Mouse (Mus musculus) right cerebral cortex, postnatal 25 days (tissue): ENCODE measurements around the gene Tut7.
"Not testable (repeated sequence)": the region's sequence is repeated elsewhere in the genome, so short reads cannot be mapped to it uniquely, and the experiment has no call there.

Source experiments
- DNase-seq: peaks from one replicate; pipeline ENCODE4 v3.0.0; 2022

Tut7 gene

GRCm38 (mm10) chr13:59762791-59763190, 60.2 kb downstream of the Tut7 start:
- no peak for DNase-seq

DNA sequence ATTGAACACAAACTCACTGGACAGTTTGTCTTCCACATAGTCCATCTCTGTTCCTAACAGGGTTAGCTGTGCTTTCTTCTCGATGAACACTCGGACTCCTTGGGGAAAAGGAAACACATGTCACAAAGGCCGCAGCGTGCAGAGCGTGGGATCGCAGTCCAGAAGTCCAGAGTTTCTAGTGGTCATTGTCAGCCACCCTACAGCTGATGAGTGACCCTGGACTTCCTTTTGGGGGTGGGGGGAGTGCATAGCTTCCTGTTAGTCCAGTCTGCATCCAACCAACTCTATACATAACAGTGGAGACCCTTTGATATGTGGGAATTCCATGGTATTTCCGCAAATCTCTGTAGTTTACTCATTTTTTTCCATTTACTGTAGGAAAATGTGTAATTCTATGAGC, 66.0 kb downstream of the Tut7 start:
- DNase-seq = no peak

DNA sequence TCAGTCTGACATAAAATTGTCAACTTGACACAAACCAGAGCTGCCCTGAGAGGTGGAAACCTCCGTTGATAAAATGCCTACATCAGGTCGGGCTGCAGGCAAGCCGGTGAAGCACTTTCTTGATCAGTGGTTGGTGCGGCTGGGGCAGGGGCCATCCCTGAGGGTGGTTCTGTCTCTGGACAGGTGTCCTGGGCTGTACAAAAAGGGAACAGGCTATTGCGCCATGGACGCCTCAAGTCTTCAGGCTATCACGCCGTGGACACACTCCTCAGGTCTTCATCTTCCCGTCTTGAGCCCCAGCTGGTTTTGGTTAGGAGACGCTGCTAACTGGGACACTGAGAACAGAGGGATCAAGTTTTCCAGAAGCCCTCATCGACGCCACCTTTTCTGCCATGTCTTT, 72.6 kb downstream of the Tut7 start:
- no peak for DNase-seq

GRCm38 (mm10) chr13:59746711-59747110, 76.2 kb downstream of the Tut7 start, which contains the start of gene 1700014D04Rik:
TSS of gene 1700014D04Rik (minus strand) at chr13:59746752.
- peak; percentile 71 for DNase-seq

- no peak for DNase-seq
Measured at GRCm38 (mm10) chr13:59746164-59746563, 76.8 kb downstream of the Tut7 start.

DNA sequence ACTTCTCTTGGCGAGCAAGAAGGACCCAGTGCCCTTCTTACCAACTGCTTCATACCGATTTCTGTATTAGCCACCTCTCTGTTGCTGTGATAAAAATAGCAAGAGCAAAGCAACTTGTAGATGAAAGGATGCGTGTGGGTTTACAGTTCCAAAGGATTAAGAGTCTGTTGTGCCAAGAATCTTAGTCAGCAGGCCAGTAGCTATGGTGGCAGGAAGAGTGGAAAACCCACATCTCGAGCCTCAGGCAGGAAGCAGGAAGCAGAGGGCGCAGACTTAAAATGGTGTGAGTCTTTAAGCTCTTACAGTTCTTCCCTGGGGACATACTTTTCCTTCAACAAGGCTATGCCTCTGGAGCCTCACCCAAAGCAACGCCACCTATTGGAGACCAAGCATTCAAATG, 77.5 kb downstream of the Tut7 start:
- DNase-seq = no peak

GRCm38 (mm10) chr13:59741697-59742096, 81.2 kb downstream of the Tut7 start:
- DNase-seq = no peak

- DNase-seq = no peak
Measured at GRCm38 (mm10) chr13:59741096-59741495, 81.9 kb downstream of the Tut7 start.

DNA sequence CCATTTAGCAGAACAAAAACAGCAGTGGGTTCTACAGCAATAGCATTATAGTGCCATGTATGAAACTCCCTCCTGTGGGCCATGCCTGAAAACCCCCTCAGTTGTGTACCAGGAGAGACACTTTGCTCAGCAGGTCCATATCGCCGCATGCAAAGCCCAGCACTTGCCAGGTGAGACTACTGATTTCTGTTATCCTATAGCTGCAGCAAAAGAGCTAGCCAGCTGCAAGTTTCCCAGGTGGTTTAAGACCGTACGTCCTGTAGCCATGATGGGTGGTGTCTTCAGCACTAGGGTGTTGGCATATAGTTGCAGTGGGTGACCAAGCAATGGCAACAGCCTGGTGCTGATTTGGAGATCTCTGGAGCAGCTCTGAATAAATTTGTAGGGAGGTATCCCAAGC, 83.5 kb downstream of the Tut7 start:
- DNase-seq = no peak

DNA sequence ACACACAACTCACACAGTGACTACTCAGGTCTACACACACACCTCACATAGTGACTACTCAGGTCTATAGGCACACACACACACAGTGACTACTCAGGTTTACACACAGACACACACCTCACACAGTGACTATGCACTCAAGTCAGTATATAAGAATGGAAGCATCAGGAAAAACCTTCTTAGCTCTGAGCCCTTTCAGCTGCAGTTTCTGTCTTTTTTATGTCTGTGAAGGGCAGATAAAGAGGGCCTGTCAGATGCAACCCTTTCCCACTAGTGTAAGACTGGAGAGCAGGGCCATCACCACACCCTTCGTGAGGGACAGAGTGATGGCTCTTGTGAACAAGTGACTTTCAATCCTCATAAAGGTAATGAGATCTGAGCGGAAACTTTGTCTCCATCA, 84.5 kb downstream of the Tut7 start:
- no peak for DNase-seq

GRCm38 (mm10) chr13:59735190-59735589, 87.8 kb downstream of the Tut7 start:
- DNase-seq = no peak

DNA sequence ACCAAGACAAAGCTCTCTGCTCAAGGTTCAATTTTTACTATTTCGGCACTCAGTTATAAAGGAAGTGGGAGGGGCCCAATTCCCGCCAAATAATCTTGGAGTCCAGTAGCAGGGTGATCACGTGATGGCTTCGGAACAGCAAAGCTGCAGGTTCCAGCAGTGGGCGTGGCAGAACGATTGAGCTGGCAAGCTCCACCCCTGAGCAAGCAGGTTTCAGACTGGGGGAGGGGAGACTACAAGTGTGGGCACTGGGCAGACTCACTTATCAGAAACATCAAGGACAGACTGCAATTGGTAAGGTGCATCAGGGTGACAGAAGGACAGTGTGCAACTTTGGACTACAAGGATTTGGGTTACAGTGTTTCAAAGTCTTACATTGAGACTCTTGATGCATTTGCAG, 88.6 kb downstream of the Tut7 start:
- not testable (repeated sequence) for DNase-seq

- DNase-seq = no peak
Measured at GRCm38 (mm10) chr13:59733936-59734335, 89.0 kb downstream of the Tut7 start.

- DNase-seq = no peak
Measured at GRCm38 (mm10) chr13:59731652-59732051, 91.3 kb downstream of the Tut7 start, which contains the start of gene Spata31d1d. TSS of gene Spata31d1d (minus strand) at chr13:59731752.

DNA sequence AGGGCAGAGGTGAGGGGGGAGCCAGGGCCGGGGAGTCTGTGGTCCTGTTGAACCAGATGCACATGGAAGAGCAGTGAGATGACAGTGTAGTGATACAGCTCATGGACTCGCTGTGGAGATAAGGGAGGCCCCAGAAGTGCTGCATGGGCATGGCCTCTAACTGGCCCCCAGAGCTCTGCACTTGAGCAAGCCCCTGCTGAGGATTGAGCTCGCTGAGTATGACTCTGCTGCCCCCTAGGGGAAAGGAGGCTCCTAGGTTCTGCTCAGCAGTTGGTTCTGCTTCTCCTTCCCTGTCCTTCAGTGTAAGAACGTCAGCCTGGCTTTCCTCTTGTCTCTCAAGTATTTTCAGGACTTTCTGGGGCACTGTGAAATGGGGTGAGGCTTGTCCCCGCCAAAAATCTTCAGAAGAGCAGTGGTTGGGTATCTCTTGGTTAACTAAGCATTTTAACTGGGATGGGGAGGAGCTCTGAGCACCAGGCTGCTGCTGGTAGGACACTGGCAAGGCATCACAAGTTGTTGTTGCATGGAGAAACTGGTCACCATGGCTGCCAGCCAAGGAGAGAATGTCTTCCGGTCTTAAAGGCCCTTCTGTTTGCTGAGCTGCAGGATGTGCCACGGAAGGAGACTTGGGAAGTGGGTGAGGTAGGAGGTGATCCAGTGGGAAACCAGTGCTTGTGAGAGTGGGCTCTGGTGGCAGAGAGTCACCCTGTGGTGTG, 94.4 kb downstream of the Tut7 start:
- DNase-seq = peak; percentile 83

- no peak for DNase-seq
Measured at GRCm38 (mm10) chr13:59726139-59726867, 96.6 kb downstream of the Tut7 start.

DNA sequence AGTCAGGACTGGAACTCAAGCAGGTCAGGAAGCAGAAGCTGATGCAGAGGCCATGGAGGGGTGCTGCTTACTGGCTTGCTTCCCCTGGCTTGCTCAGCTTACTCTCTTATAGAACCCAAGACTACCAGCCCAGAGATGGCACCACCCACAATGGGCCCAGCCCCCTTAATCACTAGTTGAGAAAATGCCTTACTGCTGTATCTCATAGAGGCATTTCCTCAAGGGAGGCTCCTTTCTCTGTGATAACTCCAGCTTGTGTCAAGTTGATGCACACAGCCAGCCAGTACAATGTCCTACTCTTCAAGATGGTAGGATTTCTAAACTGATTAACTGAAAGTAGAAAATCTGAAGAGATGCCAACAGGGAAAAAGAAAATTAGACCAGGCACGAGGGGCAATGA, 100.9 kb downstream of the Tut7 start:
- not testable (repeated sequence) for DNase-seq
